ENCODE assay signal across 7 mouse cellular contexts in genomic region chr4:134853259-134853636, GRCm38 (mm10). TPM values are rescaled to one million over a fixed set of nuclear protein-coding genes. Genes with fewer than 3 reads are reported as not detected.
A peak's percentile ranks its signal among the peaks of the same experiment; 100 is the strongest.
DNase-seq lines count a peak whose midpoint lies in the region; ATAC-seq and TF ChIP-seq lines count a peak whose summit lies in the region.

Gene Maco1, minus strand, starts transcription at chr4:134853345.

- peak within 1 kb of the TSS; percentile 87 for H3K27ac ChIP-seq in intestine, postnatal 0 days (ENCODE audit: low read depth, low read length)
- H3K27ac ChIP-seq in midbrain, embryonic 12.5 days (replicated peaks) = peak within 1 kb of the TSS; percentile 95
- peak within 1 kb of the TSS; percentile 76 for H3K27ac ChIP-seq in small intestine, adult 2 months (ENCODE audit: insufficient read depth, low read depth, low read length)

- H3K4me2 ChIP-seq in intestine, postnatal 0 days (replicated peaks; ENCODE audit: low read depth) = peak within 1 kb of the TSS; percentile 95
- peak within 1 kb of the TSS; percentile 74 for H3K4me2 ChIP-seq in midbrain, embryonic 12.5 days (replicated peaks)

- no peaks in the 10 kb centered on the region for H3K9me3 ChIP-seq in intestine, postnatal 0 days (ENCODE audit: control insufficient read depth)
- H3K9me3 ChIP-seq in midbrain, embryonic 12.5 days = no peaks in the 10 kb centered on the region

- intact Hi-C loops in gastrocnemius, postnatal 36 days (cut with DNase I) = loop anchor here (5.0 kb wide), 1 partner anchor 69 kb away; the partner anchor contains the start of gene Rsrp1
- intact Hi-C loops in left cerebral cortex, postnatal 4 days (cut with DNase I) = no loop called here

- no peaks in the 10 kb centered on the region for H3K36me3 ChIP-seq in intestine, postnatal 0 days (ENCODE audit: control insufficient read depth, insufficient read depth)
- no peaks in the 10 kb centered on the region for H3K36me3 ChIP-seq in midbrain, embryonic 12.5 days
- H3K36me3 ChIP-seq in small intestine, adult 2 months (ENCODE audit: control insufficient read depth, insufficient read depth, low read length) = no peaks in the 10 kb centered on the region

- peak; percentile 96 for ATAC-seq in intestine, postnatal 0 days
- peak; percentile 98 for ATAC-seq in midbrain, embryonic 12.5 days (ENCODE audit: low FRiP score, low read depth)

- 0 out of 2 replicates have a peak, but pooled peaks cover 2% of the 10 kb centered on the region for H3K4me1 ChIP-seq in intestine, postnatal 0 days (replicated peaks; ENCODE audit: control insufficient read depth, insufficient read depth, low read length)
- H3K4me1 ChIP-seq in midbrain, embryonic 12.5 days = peaks cover 21% of the 10 kb centered on the region
- H3K4me1 ChIP-seq in small intestine, adult 2 months (ENCODE audit: control insufficient read depth, insufficient read depth, insufficient read length, low read length) = no peaks in the 10 kb centered on the region

- under 1% methylated on average over 37 of the region's 38 CpGs for WGBS in intestine, postnatal 0 days
- under 1% methylated on average over 37 of the region's 38 CpGs for WGBS in midbrain, embryonic 12.5 days
- 0% methylated on average over 36 of the region's 38 CpGs for WGBS in small intestine, adult 2 months

- no peaks in the 10 kb centered on the region for H3K27me3 ChIP-seq in intestine, postnatal 0 days (replicated peaks; ENCODE audit: control insufficient read depth, insufficient read depth, low read length)
- peaks cover 24% of the 10 kb centered on the region for H3K27me3 ChIP-seq in midbrain, embryonic 12.5 days
- H3K27me3 ChIP-seq in small intestine, adult 2 months (ENCODE audit: control insufficient read depth, insufficient read depth, low read length) = no peaks in the 10 kb centered on the region

- H3K4me3 ChIP-seq in intestine, postnatal 0 days (ENCODE audit: low read depth, low read length) = peak within 1 kb of the TSS; percentile 93
- H3K4me3 ChIP-seq in midbrain, embryonic 12.5 days = peak within 1 kb of the TSS; percentile 99
- peak within 1 kb of the TSS; percentile 77 for H3K4me3 ChIP-seq in small intestine, adult 2 months (ENCODE audit: low read depth, low read length)

- DNase-seq in adrenal gland, adult 2 months = peak; percentile 100
- peak; percentile 98 for DNase-seq in embryo, embryonic 11 days
- peak; percentile 98 to 99 for DNase-seq in gastrocnemius, postnatal 36 days
- peak; percentile 98 for DNase-seq in left cerebral cortex, postnatal 4 days

- peak within 1 kb of the TSS; percentile 86 for H3K9ac ChIP-seq in intestine, postnatal 0 days (ENCODE audit: low read depth, low read length)
- peak within 1 kb of the TSS; percentile 100 for H3K9ac ChIP-seq in midbrain, embryonic 12.5 days (replicated peaks)

- no peak for TF ChIP-seq POLR2A in small intestine, adult 2 months (IDR thresholded peaks at IDR 0.05; ENCODE audit: low read depth, low read length)

- TF ChIP-seq CTCF in intestine, postnatal 0 days (IDR thresholded peaks at IDR 0.05; ENCODE audit: low read depth) = no peak
- TF ChIP-seq CTCF in small intestine, adult 2 months (IDR thresholded peaks at IDR 0.05; ENCODE audit: extremely low read depth, insufficient read length, insufficient replicate concordance, low read depth, low read length) = no peak

RNA-seq across cellular contexts. Expression of gene Maco1, which starts in this region (rescaled TPM):
- total RNA-seq in adrenal gland, adult 2 months (2021) = 10 to 100 TPM; 35.6 to 37.1 TPM
- 14.2 and 15.6 TPM in 2 replicates for polyA plus RNA-seq in adrenal gland, adult 2 months (2012; rRNA removed)
- 10 to 100 TPM; 15.0 to 17.0 TPM for total RNA-seq in gastrocnemius, postnatal 36 days (2021)
- 18.5 and 19.0 TPM in 2 replicates for polyA plus RNA-seq in intestine, postnatal 0 days (2015; fragmentation: Nextera tagmentation; extraction: Ambion mirVana)
- total RNA-seq in left cerebral cortex, postnatal 4 days (2021) = 10 to 100 TPM; 82.5 to 84.3 TPM
- polyA plus RNA-seq in midbrain, embryonic 12.5 days (2016; fragmentation: Nextera tagmentation; extraction: Ambion mirVana) = 84.7 and 95.0 TPM in 2 replicates
- polyA plus RNA-seq in small intestine, adult 2 months (2012; rRNA removed) = 6.7 and 8.1 TPM in 2 replicates

Comparison
In these comparisons a context has a peak if more than half of its experiments do, and no peak if none do; other contexts are left out.
1. Peak in every context shown above with its lines: DNase-seq, ATAC-seq, H3K4me3 ChIP-seq and H3K27ac ChIP-seq.